Mouse (Mus musculus): ENCODE results near the gene Gm20696. TPM values are rescaled to one million over a fixed set of nuclear protein-coding genes. Genes with fewer than 3 reads are reported as not detected.

The Gm20696 gene
- polyA plus RNA-seq, 1 experiment = not detected

DNA sequence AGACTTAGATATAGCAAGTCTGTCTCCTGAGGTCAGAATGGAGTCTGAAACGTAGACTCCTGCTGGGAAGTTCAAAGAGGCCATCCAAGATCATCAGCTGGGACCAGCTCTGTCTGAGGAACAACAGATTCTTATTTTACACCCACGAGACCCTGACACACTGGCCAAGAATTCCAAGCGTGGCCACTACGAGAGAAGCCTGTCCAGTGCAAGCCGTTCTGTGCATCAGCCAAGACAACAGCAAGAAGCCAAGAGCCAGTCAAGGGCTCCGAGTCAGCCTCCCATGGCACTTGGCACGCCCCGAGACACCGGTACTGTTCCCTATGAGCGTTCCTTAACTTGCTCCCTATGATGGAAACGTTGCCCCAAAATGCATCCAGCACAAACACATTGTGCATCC lies 338.9 kb downstream of the Gm20696 start:
- Histone ChIP-seq H3K9me3 (no peaks in the 10 kb centered on the region), H3K4me1 (peaks cover 36% of the 10 kb centered on the region), H3K36me3 (replicated peaks; ENCODE audit: low read length) (no peaks in the 10 kb centered on the region), H3K4me3 (replicated peaks) (no peak overlapping the region), H3K27me3 (replicated peaks) (no peaks in the 10 kb centered on the region)
- TF ChIP-seq FLI1 (IDR thresholded peaks at IDR 0.05; ENCODE audit: low read length) = no peak
- TF ChIP-seq GATA1 (IDR thresholded peaks at IDR 0.05; ENCODE audit: borderline replicate concordance, low read length) = no peak

- Histone ChIP-seq H3K4me1 (peaks cover 34% of the 10 kb centered on the region), H3K4me3 (replicated peaks) (no peak overlapping the region), H3K9me3 (no peaks in the 10 kb centered on the region), H3K27me3 (replicated peaks) (no peaks in the 10 kb centered on the region), H3K36me3 (replicated peaks; ENCODE audit: low read length) (no peaks in the 10 kb centered on the region)
- TF ChIP-seq GATA1 (IDR thresholded peaks at IDR 0.05; ENCODE audit: borderline replicate concordance, low read length) (no peak), FLI1 (IDR thresholded peaks at IDR 0.05; ENCODE audit: low read length) (no peak)
These were observed 340.7 kb downstream of the Gm20696 start for GRCm38 (mm10) chr6:99325881-99326280.

GRCm38 (mm10) chr6:99325461-99325860 lies 341.1 kb downstream of the Gm20696 start:
- no peaks in the 10 kb centered on the region for H3K27me3 ChIP-seq (replicated peaks)
- H3K4me3 ChIP-seq (replicated peaks) = no peak overlapping the region
- no peaks in the 10 kb centered on the region for H3K36me3 ChIP-seq (replicated peaks; ENCODE audit: low read length)
- peaks cover 32% of the 10 kb centered on the region for H3K4me1 ChIP-seq
- no peak for TF ChIP-seq GATA1 (IDR thresholded peaks at IDR 0.05; ENCODE audit: borderline replicate concordance, low read length)
- no peak for TF ChIP-seq FLI1 (IDR thresholded peaks at IDR 0.05; ENCODE audit: low read length)
- no peaks in the 10 kb centered on the region for H3K9me3 ChIP-seq

- Histone ChIP-seq H3K4me1 (peaks cover 31% of the 10 kb centered on the region), H3K9me3 (no peaks in the 10 kb centered on the region), H3K36me3 (replicated peaks; ENCODE audit: low read length) (no peaks in the 10 kb centered on the region), H3K27me3 (replicated peaks) (no peaks in the 10 kb centered on the region), H3K4me3 (replicated peaks) (no peak overlapping the region)
- no peak for TF ChIP-seq FLI1 (IDR thresholded peaks at IDR 0.05; ENCODE audit: low read length)
- TF ChIP-seq GATA1 (IDR thresholded peaks at IDR 0.05; ENCODE audit: borderline replicate concordance, low read length) = no peak
These were observed 344.3 kb downstream of the Gm20696 start for GRCm38 (mm10) chr6:99322132-99322904.

DNA sequence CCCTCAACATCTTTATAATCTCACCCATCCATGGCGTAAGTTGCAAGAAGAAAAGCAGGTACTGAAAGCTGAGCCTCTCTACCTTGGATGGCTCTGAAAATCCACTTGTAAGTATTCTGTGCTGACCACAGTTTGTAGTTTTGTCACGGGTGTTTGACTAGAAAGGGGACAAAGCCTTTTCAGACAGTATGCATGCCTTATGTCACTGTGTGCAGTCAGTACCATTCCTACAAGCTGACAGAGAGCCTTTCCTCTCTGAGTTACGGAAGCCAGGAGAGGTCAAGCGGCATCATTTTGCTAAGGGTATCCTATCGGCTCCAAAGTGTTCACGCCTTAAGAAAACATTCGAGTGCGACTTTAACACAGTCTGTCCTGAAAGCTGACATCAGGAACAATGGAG lies 346.2 kb downstream of the Gm20696 start:
- Histone ChIP-seq H3K4me3 (replicated peaks) (no peak overlapping the region), H3K27me3 (replicated peaks) (no peaks in the 10 kb centered on the region), H3K9me3 (no peaks in the 10 kb centered on the region), H3K36me3 (replicated peaks; ENCODE audit: low read length) (no peaks in the 10 kb centered on the region), H3K4me1 (peaks cover 24% of the 10 kb centered on the region)
- TF ChIP-seq FLI1 (IDR thresholded peaks at IDR 0.05; ENCODE audit: low read length) = no peak
- no peak for TF ChIP-seq GATA1 (IDR thresholded peaks at IDR 0.05; ENCODE audit: borderline replicate concordance, low read length)

DNA sequence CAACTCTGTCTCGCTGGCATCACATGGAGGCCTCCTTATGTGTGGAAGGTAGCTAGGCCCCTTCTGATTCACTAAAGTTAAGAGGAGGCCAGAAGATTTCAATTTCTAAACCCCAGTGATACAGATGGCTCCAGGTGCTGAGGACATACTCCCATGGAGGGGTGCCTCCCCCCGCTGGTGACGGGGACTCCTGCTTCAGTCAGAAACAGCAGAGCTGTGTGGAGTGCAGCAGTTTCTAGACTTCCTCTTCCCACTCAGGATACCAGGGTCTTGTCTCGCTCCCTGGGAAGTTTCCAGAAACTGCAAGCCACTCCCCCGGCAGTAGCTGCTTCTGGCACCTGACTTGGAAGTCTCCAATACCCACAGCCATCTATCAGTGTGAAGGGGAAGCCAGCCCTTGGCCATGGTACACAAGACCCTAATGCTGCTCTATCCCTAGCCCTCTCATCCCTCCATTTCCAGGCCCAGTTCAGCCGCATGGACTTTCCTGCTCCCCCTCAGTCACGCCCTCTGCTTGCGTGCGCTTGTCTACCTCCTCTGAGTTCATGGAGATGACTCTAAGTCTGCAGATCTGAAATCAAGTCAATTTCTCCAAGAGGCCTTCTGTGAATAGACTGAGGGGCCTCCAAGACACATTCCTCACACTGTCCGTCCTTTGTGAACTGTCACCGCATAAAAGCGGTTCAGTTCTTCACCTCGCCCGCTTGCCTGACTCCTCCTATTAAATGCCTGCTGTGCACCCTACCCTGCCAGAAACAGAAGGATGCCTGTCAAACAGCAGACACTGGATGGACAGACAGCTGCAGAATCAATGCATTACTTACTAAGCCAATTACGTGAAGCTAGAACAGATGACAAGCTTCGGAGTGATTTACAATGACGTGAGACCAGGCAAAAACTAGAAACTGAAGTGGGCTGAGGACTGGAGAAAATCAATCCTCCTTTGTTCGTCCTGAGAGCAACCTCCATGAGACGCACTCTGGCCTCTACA lies 346.9 kb downstream of the Gm20696 start:
- peaks cover 25% of the 10 kb centered on the region for H3K4me1 ChIP-seq
- H3K27me3 ChIP-seq (replicated peaks) = no peaks in the 10 kb centered on the region
- no peaks in the 10 kb centered on the region for H3K9me3 ChIP-seq
- H3K36me3 ChIP-seq (replicated peaks; ENCODE audit: low read length) = no peaks in the 10 kb centered on the region
- no peak overlapping the region for H3K4me3 ChIP-seq (replicated peaks)
- TF ChIP-seq FLI1 (IDR thresholded peaks at IDR 0.05; ENCODE audit: low read length) (no peak), GATA1 (IDR thresholded peaks at IDR 0.05; ENCODE audit: borderline replicate concordance, low read length) (no peak)

GRCm38 (mm10) chr6:99314746-99315145 lies 351.9 kb downstream of the Gm20696 start:
- Histone ChIP-seq H3K4me3 (replicated peaks) (no peak overlapping the region), H3K9me3 (no peaks in the 10 kb centered on the region), H3K4me1 (peaks cover 27% of the 10 kb centered on the region), H3K36me3 (replicated peaks; ENCODE audit: low read length) (no peaks in the 10 kb centered on the region), H3K27me3 (replicated peaks) (no peaks in the 10 kb centered on the region)
- TF ChIP-seq FLI1 (IDR thresholded peaks at IDR 0.05; ENCODE audit: low read length) (no peak), GATA1 (IDR thresholded peaks at IDR 0.05; ENCODE audit: borderline replicate concordance, low read length) (no peak)

GRCm38 (mm10) chr6:99310529-99310928 lies 356.1 kb downstream of the Gm20696 start:
- H3K4me3 ChIP-seq (replicated peaks) = no peak overlapping the region
- H3K27me3 ChIP-seq (replicated peaks) = no peaks in the 10 kb centered on the region
- H3K4me1 ChIP-seq = peaks cover 12% of the 10 kb centered on the region; the same call in 1 of the 2 replicates
- H3K9me3 ChIP-seq = no peaks in the 10 kb centered on the region
- TF ChIP-seq FLI1 (IDR thresholded peaks at IDR 0.05; ENCODE audit: low read length) (no peak), GATA1 (IDR thresholded peaks at IDR 0.05; ENCODE audit: borderline replicate concordance, low read length) (no peak)
- H3K36me3 ChIP-seq (replicated peaks; ENCODE audit: low read length) = peaks cover 18% of the 10 kb centered on the region

- H3K4me3 ChIP-seq (replicated peaks) = no peak overlapping the region
- H3K36me3 ChIP-seq (replicated peaks; ENCODE audit: low read length) = peaks cover 18% of the 10 kb centered on the region
- H3K4me1 ChIP-seq = peaks cover 12% of the 10 kb centered on the region; the same call in 1 of the 2 replicates
- no peak for TF ChIP-seq FLI1 (IDR thresholded peaks at IDR 0.05; ENCODE audit: low read length)
- no peak for TF ChIP-seq GATA1 (IDR thresholded peaks at IDR 0.05; ENCODE audit: borderline replicate concordance, low read length)
- H3K9me3 ChIP-seq = no peaks in the 10 kb centered on the region
- no peaks in the 10 kb centered on the region for H3K27me3 ChIP-seq (replicated peaks)
These were observed 356.5 kb downstream of the Gm20696 start for GRCm38 (mm10) chr6:99310171-99310500.
